Comparison of ENCODE assay signal across 25 mouse cellular contexts in genomic region chr4:45811250-45811649, GRCm38 (mm10). TPM values are rescaled to one million over a fixed set of nuclear protein-coding genes. Genes with fewer than 3 reads are reported as not detected.
DNase-seq lines count a peak whose midpoint lies in the region; ATAC-seq lines count a peak whose summit lies in the region.
"Had no signal": no experiment of that assay in that cellular context is flagged by ENCODE, and none has a peak within 500 bp of the region (broad histone marks: within the 10 kb centered on the region; RNA-seq: fewer than 3 reads in every experiment).

No protein-coding gene starts in this region.

- DNase-seq in forebrain, embryonic 10.5 days (ENCODE audit: extremely low spot score, low spot score) = no peak
- DNase-seq in ES-CJ7 (ENCODE audit: low read depth, low spot score) = peak; percentile 77
- DNase-seq in R1 (ENCODE audit: low read depth, low spot score) = peak; percentile 60
- no peak for DNase-seq in layer of hippocampus, adult 9-11 months
- no peak for DNase-seq in urinary bladder, postnatal 14 days (ENCODE audit: low spot score)
- no peak for DNase-seq in urinary bladder, postnatal 10 days (ENCODE audit: low spot score)
- DNase-seq: adrenal gland, adult 8-10 months; adrenal gland, postnatal 14 days; adrenal gland, postnatal 36 days; B cell, adult 2 months; cerebellum, adult 11-12 months; cerebellum, adult 2 months; cerebellum, adult 9-10 months; cerebellum, postnatal 10 days; cerebellum, postnatal 25 days had no signal

- no peak overlapping the region for H3K4me3 ChIP-seq in forebrain, embryonic 12.5 days (replicated peaks)
- H3K4me3 ChIP-seq in forebrain, embryonic 10.5 days = no peak overlapping the region
- H3K4me3 ChIP-seq: embryonic facial prominence, embryonic 10.5 days; embryonic facial prominence, embryonic 12.5 days had no signal

- ATAC-seq in forebrain, embryonic 12.5 days (ENCODE audit: low FRiP score) = no peak
- ATAC-seq: activated CD4-positive, CD25-positive, alpha-beta regulatory T cell, adult 4 months; CD4-positive, CD25-positive, alpha-beta regulatory T cell, adult 4 months; forebrain, embryonic 14.5 days; forebrain, embryonic 16.5 days; Patski had no signal

- no peaks in the 10 kb centered on the region for H3K9me3 ChIP-seq in forebrain, embryonic 12.5 days
- no peaks in the 10 kb centered on the region for H3K9me3 ChIP-seq in forebrain, embryonic 10.5 days
- H3K9me3 ChIP-seq: embryonic facial prominence, embryonic 10.5 days; embryonic facial prominence, embryonic 12.5 days; G1E had no signal

- 14% methylated on average over 8 of the region's 8 CpGs for WGBS in forebrain, embryonic 12.5 days
- WGBS in forebrain, embryonic 10.5 days = 18% methylated on average over 8 of the region's 8 CpGs

- H3K27me3 ChIP-seq in forebrain, embryonic 12.5 days = 0 out of 2 replicates have a peak, but pooled peaks cover 5% of the 10 kb centered on the region
- peaks cover 4% of the 10 kb centered on the region; the same call in 1 of the 2 replicates for H3K27me3 ChIP-seq in forebrain, embryonic 10.5 days (ENCODE audit: poor library complexity, severe bottlenecking)
- H3K27me3 ChIP-seq: CH12.LX, Patski had no signal

- no peak overlapping the region for H3K9ac ChIP-seq in forebrain, embryonic 12.5 days
- H3K9ac ChIP-seq: embryonic facial prominence, embryonic 12.5 days had no signal

- H3K27ac ChIP-seq in forebrain, embryonic 12.5 days = 0 out of 2 replicates have a peak overlapping the region, but pooled peaks have one; percentile 53
- H3K27ac ChIP-seq in forebrain, embryonic 10.5 days = no peak overlapping the region
- H3K27ac ChIP-seq: embryonic facial prominence, embryonic 10.5 days; embryonic facial prominence, embryonic 12.5 days had no signal

- peaks cover 75% of the 10 kb centered on the region for H3K36me3 ChIP-seq in forebrain, embryonic 12.5 days (replicated peaks)
- H3K36me3 ChIP-seq in forebrain, embryonic 10.5 days (replicated peaks) = peaks cover 81% of the 10 kb centered on the region
- H3K36me3 ChIP-seq: embryonic facial prominence, embryonic 12.5 days; G1E had no signal

- H3K4me2 ChIP-seq in forebrain, embryonic 12.5 days = no peak overlapping the region
- H3K4me2 ChIP-seq: embryonic facial prominence, embryonic 12.5 days had no signal

- H3K4me1 ChIP-seq in forebrain, embryonic 12.5 days = peaks cover 21% of the 10 kb centered on the region
- peaks cover 31% of the 10 kb centered on the region for H3K4me1 ChIP-seq in forebrain, embryonic 10.5 days
- H3K4me1 ChIP-seq: embryonic facial prominence, embryonic 12.5 days had no signal

RNA-seq across cellular contexts. Expression of gene Aldh1b1, which starts 12.4 kb away (rescaled TPM):
- 9.7 and 11.3 TPM in 2 replicates for polyA plus RNA-seq in forebrain, embryonic 12.5 days (2016; fragmentation: Nextera tagmentation; extraction: Ambion mirVana)
- 3.6 and 4.3 TPM in 2 replicates for polyA plus RNA-seq in forebrain, embryonic 10.5 days (2016; fragmentation: Nextera tagmentation; extraction: Ambion mirVana)
- polyA plus RNA-seq: G1E had no signal

RNA-seq across cellular contexts. Expression of gene Igfbpl1, which starts 15.5 kb away (rescaled TPM):
- polyA plus RNA-seq in forebrain, embryonic 12.5 days (2016; fragmentation: Nextera tagmentation; extraction: Ambion mirVana) = 55.9 and 74.5 TPM in 2 replicates
- 16.7 and 18.7 TPM in 2 replicates for polyA plus RNA-seq in forebrain, embryonic 10.5 days (2016; fragmentation: Nextera tagmentation; extraction: Ambion mirVana)
- polyA plus RNA-seq: activated CD4-positive, CD25-positive, alpha-beta regulatory T cell, adult 4 months; CD4-positive, CD25-positive, alpha-beta regulatory T cell, adult 4 months; G1E; Patski had no signal

RNA-seq across cellular contexts. Expression of gene Stra6l, which starts 37.2 kb away (rescaled TPM):
- 0.65 and 1.2 TPM in 2 replicates for polyA plus RNA-seq in forebrain, embryonic 12.5 days (2016; fragmentation: Nextera tagmentation; extraction: Ambion mirVana)
- 0.07 and 0.16 TPM in 2 replicates for polyA plus RNA-seq in forebrain, embryonic 10.5 days (2016; fragmentation: Nextera tagmentation; extraction: Ambion mirVana)
- polyA plus RNA-seq: G1E had no signal

Comparison
In these comparisons a context has a peak if more than half of its experiments do, and no peak if none do; other contexts are left out.
1. DNase-seq: peak in ES-CJ7 (single experiment) and R1 (single experiment); none in forebrain, embryonic 10.5 days (single experiment), layer of hippocampus, adult 9-11 months (single experiment), urinary bladder, postnatal 14 days (single experiment) and urinary bladder, postnatal 10 days (single experiment).